Mouse (Mus musculus) lung, embryonic 16.5 days (tissue): Measurements from ENCODE around the gene Exd2. TPM values are rescaled to one million over a fixed set of nuclear protein-coding genes. Genes with fewer than 3 reads are reported as not detected.

Source experiments
- ATAC-seq: fragments of 200-750 bp; cut with Nextera tagmentation; 2 replicates; pipeline ENCODE4 v1.8.0; 2017; ENCODE audit warnings: low read depth, mild to moderate bottlenecking, moderate library complexity
- H3K27ac ChIP-seq: fragments of 300-500 bp; sonication (generic); 2 replicates; pipeline ENCODE4 v1.5.1; 2014; ENCODE audit warnings: mild to moderate bottlenecking, control low read depth, low read length
- H3K27me3 ChIP-seq: fragments of 300-500 bp; sonication (generic); 2 replicates; pipeline ENCODE4 v1.6.1; 2014; ENCODE audit warnings: low read depth, low read length, mixed read lengths; ENCODE audit not compliant: control insufficient read depth, insufficient read depth
- H3K36me3 ChIP-seq: fragments of 300-500 bp; sonication (generic); 2 replicates; pipeline ENCODE4 v1.6.1; 2014; ENCODE audit warnings: low read length; ENCODE audit not compliant: control insufficient read depth, insufficient read depth
- H3K4me1 ChIP-seq: fragments of 300-500 bp; sonication (generic); replicated peaks from 2 replicates; pipeline ENCODE4 v1.6.1; 2014; ENCODE audit warnings: low read length, mixed read lengths; ENCODE audit not compliant: control insufficient read depth, insufficient read depth
- H3K4me2 ChIP-seq: fragments of 300-500 bp; sonication (generic); 2 replicates; pipeline ENCODE4 v1.6.1; 2014; ENCODE audit warnings: low read depth, low read length, control low read depth
- H3K4me3 ChIP-seq: fragments of 300-500 bp; sonication (generic); 2 replicates; pipeline ENCODE4 v1.5.1; 2014; ENCODE audit warnings: mild to moderate bottlenecking, low read length, control low read depth
- H3K9ac ChIP-seq: fragments of 300-500 bp; sonication (generic); 2 replicates; pipeline ENCODE4 v1.6.1; 2014; ENCODE audit warnings: low read length, control low read depth
- H3K9me3 ChIP-seq: fragments of 300-500 bp; sonication (generic); 2 replicates; pipeline ENCODE4 v1.6.1; 2016; ENCODE audit warnings: low read length; ENCODE audit not compliant: control insufficient read depth
- WGBS: fragments of 180-500 bp; shearing (Covaris S2); extraction: QIAGEN DNeasy Blood & Tissue Kit; methylation state at CpG from one replicate; pipeline ENCODE4 v1.1.7; 2014; 5-methylcytosine and 5-hydroxymethylcytosine counted together
- polyA plus RNA-seq: library from polyadenylated mRNA; unstranded; fragments of >200 nt; fragmentation: Nextera tagmentation; extraction: Ambion mirVana; gene quantifications from 2 replicates; pipeline ENCODE4 v1.2.1, GENCODE M21; 2015

Gene Exd2
- polyA plus RNA-seq, 1 experiment from 2014 or later, result 29.6 TPM

GRCm38 (mm10) chr12:80473731-80474130, 10.8 kb downstream of the Exd2 start:
- H3K36me3 ChIP-seq, result no peaks in the 10 kb centered on the region; the same call in 1 of the 2 replicates
- WGBS, result 78% methylated on average over 3 of the region's 3 CpGs
- no peaks in the 10 kb centered on the region for H3K9me3 ChIP-seq
- no peak overlapping the region for H3K4me2 ChIP-seq
- no peak overlapping the region for H3K9ac ChIP-seq
- no peak overlapping the region for H3K4me3 ChIP-seq
- H3K27me3 ChIP-seq, result no peaks in the 10 kb centered on the region
- no peak for ATAC-seq
- no peak overlapping the region for H3K27ac ChIP-seq
- no peaks in the 10 kb centered on the region for H3K4me1 ChIP-seq

GRCm38 (mm10) chr12:80479986-80480385, 17.1 kb downstream of the Exd2 start:
- Histone ChIP-seq H3K9me3 (no peaks in the 10 kb centered on the region), H3K27me3 (no peaks in the 10 kb centered on the region), H3K4me3 (no peak overlapping the region), H3K4me2 (no peak overlapping the region), H3K36me3 (no peaks in the 10 kb centered on the region; the same call in 1 of the 2 replicates), H3K27ac (no peak overlapping the region), H3K9ac (no peak overlapping the region), H3K4me1 (no peaks in the 10 kb centered on the region)
- no peak for ATAC-seq
- 81% methylated on average over 3 of the region's 3 CpGs for whole genome bisulfite sequencing

GRCm38 (mm10) chr12:80483397-80483796, 20.5 kb downstream of the Exd2 start:
- H3K36me3 ChIP-seq, result no peaks in the 10 kb centered on the region; the same call in 1 of the 2 replicates
- ATAC-seq, result no peak
- WGBS, result 29% methylated on average over 2 of the region's 3 CpGs

GRCm38 (mm10) chr12:80493311-80493710, 30.4 kb downstream of the Exd2 start:
- ATAC-seq, result no peak
- no peak overlapping the region for H3K4me2 ChIP-seq
- no peak overlapping the region for H3K4me3 ChIP-seq
- H3K36me3 ChIP-seq, result peaks cover 22% of the 10 kb centered on the region
- H3K4me1 ChIP-seq, result no peaks in the 10 kb centered on the region
- 96% methylated on average over 5 of the region's 5 CpGs for WGBS
- H3K9me3 ChIP-seq, result no peaks in the 10 kb centered on the region; the same call in 1 of the 2 replicates
- no peak overlapping the region for H3K27ac ChIP-seq
- H3K27me3 ChIP-seq, result no peaks in the 10 kb centered on the region
- H3K9ac ChIP-seq, result no peak overlapping the region

More at GRCm38 (mm10) chr12:80483397-80483796, 20.5 kb downstream of the Exd2 start:
- Histone ChIP-seq H3K27ac (no peak overlapping the region), H3K27me3 (no peaks in the 10 kb centered on the region), H3K4me2 (no peak overlapping the region), H3K4me1 (no peaks in the 10 kb centered on the region), H3K9ac (no peak overlapping the region), H3K9me3 (no peaks in the 10 kb centered on the region), H3K4me3 (no peak overlapping the region)

GRCm38 (mm10) chr12:80495691-80496090, 32.8 kb downstream of the Exd2 start:
- Histone ChIP-seq H3K4me3 (no peak overlapping the region), H3K9me3 (no peaks in the 10 kb centered on the region; the same call in 1 of the 2 replicates), H3K36me3 (peaks cover 19% of the 10 kb centered on the region), H3K4me2 (no peak overlapping the region), H3K27me3 (no peaks in the 10 kb centered on the region), H3K4me1 (no peaks in the 10 kb centered on the region), H3K27ac (no peak overlapping the region), H3K9ac (no peak overlapping the region)
- ATAC-seq, result no peak
- 56% methylated on average over 1 of the region's 1 CpGs for WGBS

- Histone ChIP-seq H3K4me3 (no peak overlapping the region), H3K36me3 (peaks cover 3% of the 10 kb centered on the region; the same call in 1 of the 2 replicates), H3K4me2 (no peak overlapping the region), H3K27ac (no peak overlapping the region), H3K9me3 (no peaks in the 10 kb centered on the region; the same call in 1 of the 2 replicates), H3K9ac (no peak overlapping the region), H3K27me3 (no peaks in the 10 kb centered on the region), H3K4me1 (no peaks in the 10 kb centered on the region)
- no peak for ATAC-seq
- WGBS, result 38% methylated on average over 4 of the region's 4 CpGs
These were observed 35.5 kb downstream of the Exd2 start for GRCm38 (mm10) chr12:80498356-80498755.

- no peak overlapping the region for H3K4me2 ChIP-seq
- no peak for ATAC-seq
- H3K4me1 ChIP-seq, result no peaks in the 10 kb centered on the region
- H3K27ac ChIP-seq, result no peak overlapping the region
- H3K9me3 ChIP-seq, result no peaks in the 10 kb centered on the region
- no peak overlapping the region for H3K9ac ChIP-seq
- H3K4me3 ChIP-seq, result no peak overlapping the region
- WGBS, result 53% methylated on average over 1 of the region's 1 CpGs
- H3K27me3 ChIP-seq, result no peaks in the 10 kb centered on the region
- no peaks in the 10 kb centered on the region for H3K36me3 ChIP-seq
These were observed 37.6 kb downstream of the Exd2 start for GRCm38 (mm10) chr12:80500506-80500905.

GRCm38 (mm10) chr12:80504718-80505117, 41.8 kb downstream of the Exd2 start:
- Histone ChIP-seq H3K4me3 (no peak overlapping the region), H3K27me3 (no peaks in the 10 kb centered on the region), H3K4me2 (no peak overlapping the region), H3K9ac (no peak overlapping the region), H3K4me1 (0 out of 2 replicates have a peak, but pooled peaks cover 4% of the 10 kb centered on the region), H3K27ac (no peak overlapping the region), H3K36me3 (no peaks in the 10 kb centered on the region), H3K9me3 (no peaks in the 10 kb centered on the region)
- no peak for ATAC-seq
- WGBS, result 67% methylated on average over 5 of the region's 5 CpGs

GRCm38 (mm10) chr12:80507041-80507745, 44.3 kb downstream of the Exd2 start:
- H3K27ac ChIP-seq, result no peak overlapping the region
- no peak; the same call in 1 of the 2 replicates for ATAC-seq
- H3K27me3 ChIP-seq, result no peaks in the 10 kb centered on the region
- no peaks in the 10 kb centered on the region for H3K9me3 ChIP-seq
- WGBS, result 46% methylated on average over 14 of the region's 14 CpGs
- H3K4me3 ChIP-seq, result no peak overlapping the region
- no peaks in the 10 kb centered on the region for H3K36me3 ChIP-seq
- H3K4me2 ChIP-seq, result no peak overlapping the region
- H3K9ac ChIP-seq, result no peak overlapping the region
- 0 out of 2 replicates have a peak, but pooled peaks cover 4% of the 10 kb centered on the region for H3K4me1 ChIP-seq
